Mouse (Mus musculus): ENCODE data around the gene Zfp672. TPM values are rescaled to one million over a fixed set of nuclear protein-coding genes. Genes with fewer than 3 reads are reported as not detected.

Gene Zfp672
- polyA plus RNA-seq, 2 experiments, result 22.2 to 48.6 TPM

- ATAC-seq (ENCODE audit: insufficient read depth), result no peak
- no peak for TF ChIP-seq CTCF (IDR thresholded peaks at IDR 0.05; ENCODE audit: low read depth)
- TF ChIP-seq EP300 (IDR thresholded peaks at IDR 0.05; ENCODE audit: low read depth), result no peak
- no peak overlapping the region for H3K9ac ChIP-seq (replicated peaks)
- H3K27me3 ChIP-seq (ENCODE audit: control insufficient read depth, insufficient read depth, low read length), result no peaks in the 10 kb centered on the region
- no peak overlapping the region for H3K4me3 ChIP-seq (ENCODE audit: insufficient read depth in 1 of 2, low read depth in 2 of 2, low read length in 2 of 2)
- H3K9me3 ChIP-seq (ENCODE audit: control insufficient read depth, low read length), result no peaks in the 10 kb centered on the region
- H3K36me3 ChIP-seq (replicated peaks; ENCODE audit: control insufficient read depth, insufficient read depth, low read depth), result peaks cover 29% of the 10 kb centered on the region
- H3K4me1 ChIP-seq (replicated peaks; ENCODE audit: control insufficient read depth in 2 of 2, insufficient read depth in 2 of 2, low read length in 1 of 2), result peaks cover 12 to 15% of the 10 kb centered on the region in 2 experiments
- 82% methylated on average over 4 of the region's 4 CpGs for WGBS (ENCODE audit: insufficient replicate concordance)
- no peak overlapping the region for H3K27ac ChIP-seq
- H3K4me2 ChIP-seq (ENCODE audit: low read depth), result no peak overlapping the region
- no peak for DNase-seq (ENCODE audit: low read depth in 3 of 3, low spot score in 3 of 3)
Observed at GRCm38 (mm10) chr11:58346745-58347144, 16.6 kb upstream of the Zfp672 start.

- WGBS (ENCODE audit: insufficient replicate concordance), result 80% methylated on average over 3 of the region's 3 CpGs
- ATAC-seq (ENCODE audit: insufficient read depth) (no peak), DNase-seq (ENCODE audit: low read depth in 3 of 3, low spot score in 3 of 3) (no peak)
- TF ChIP-seq EP300 (IDR thresholded peaks at IDR 0.05; ENCODE audit: low read depth), result no peak
- TF ChIP-seq CTCF (IDR thresholded peaks at IDR 0.05; ENCODE audit: low read depth), result no peak
- H3K4me2 ChIP-seq (ENCODE audit: low read depth), result no peak overlapping the region
- H3K4me3 ChIP-seq (ENCODE audit: insufficient read depth in 1 of 2, low read depth in 2 of 2, low read length in 2 of 2), result no peak overlapping the region
- peaks cover 25% of the 10 kb centered on the region for H3K36me3 ChIP-seq (replicated peaks; ENCODE audit: control insufficient read depth, insufficient read depth, low read depth)
- no peak overlapping the region for H3K27ac ChIP-seq
- no peaks in the 10 kb centered on the region for H3K9me3 ChIP-seq (ENCODE audit: control insufficient read depth, low read length)
- peaks cover 12 to 15% of the 10 kb centered on the region in 2 experiments for H3K4me1 ChIP-seq (replicated peaks; ENCODE audit: control insufficient read depth in 2 of 2, insufficient read depth in 2 of 2, low read length in 1 of 2)
- no peak overlapping the region for H3K9ac ChIP-seq (replicated peaks)
- no peaks in the 10 kb centered on the region for H3K27me3 ChIP-seq (ENCODE audit: control insufficient read depth, insufficient read depth, low read length)
Observed at GRCm38 (mm10) chr11:58334746-58335145, 4.6 kb upstream of the Zfp672 start.

GRCm38 (mm10) chr11:58331546-58331945, 1.4 kb upstream of the Zfp672 start:
- H3K4me2 ChIP-seq (ENCODE audit: low read depth), result peak overlapping the region; percentile 78
- TF ChIP-seq EP300 (IDR thresholded peaks at IDR 0.05; ENCODE audit: low read depth) (no peak), CTCF (IDR thresholded peaks at IDR 0.05; ENCODE audit: low read depth) (no peak)
- H3K36me3 ChIP-seq (replicated peaks; ENCODE audit: control insufficient read depth, insufficient read depth, low read depth), result peaks cover 19% of the 10 kb centered on the region
- H3K9me3 ChIP-seq (ENCODE audit: control insufficient read depth, low read length), result no peaks in the 10 kb centered on the region
- H3K27ac ChIP-seq, result no peak overlapping the region
- peaks cover 22 to 24% of the 10 kb centered on the region in 2 experiments for H3K4me1 ChIP-seq (replicated peaks; ENCODE audit: control insufficient read depth in 2 of 2, insufficient read depth in 2 of 2, low read length in 1 of 2)
- ATAC-seq (ENCODE audit: insufficient read depth), result no peak
- 79% methylated on average over 6 of the region's 6 CpGs for WGBS (ENCODE audit: insufficient replicate concordance)
- no peak for DNase-seq (ENCODE audit: low read depth in 3 of 3, low spot score in 3 of 3)
- peak overlapping the region; percentile 92 to 96 for H3K4me3 ChIP-seq (ENCODE audit: insufficient read depth in 1 of 2, low read depth in 2 of 2, low read length in 2 of 2)
- peak overlapping the region; percentile 95 for H3K9ac ChIP-seq (replicated peaks)
- no peaks in the 10 kb centered on the region for H3K27me3 ChIP-seq (ENCODE audit: control insufficient read depth, insufficient read depth, low read length)

- DNase-seq (ENCODE audit: low read depth in 3 of 3, low spot score in 3 of 3) (no peak), ATAC-seq (ENCODE audit: insufficient read depth) (no peak; the same call in 1 of the 2 replicates)
- peak overlapping the region; percentile 94 for H3K27ac ChIP-seq
- H3K36me3 ChIP-seq (replicated peaks; ENCODE audit: control insufficient read depth, insufficient read depth, low read depth), result peaks cover 18% of the 10 kb centered on the region
- peaks cover 22 to 24% of the 10 kb centered on the region in 2 experiments for H3K4me1 ChIP-seq (replicated peaks; ENCODE audit: control insufficient read depth in 2 of 2, insufficient read depth in 2 of 2, low read length in 1 of 2)
- peak overlapping the region; percentile 95 for H3K9ac ChIP-seq (replicated peaks)
- H3K9me3 ChIP-seq (ENCODE audit: control insufficient read depth, low read length), result no peaks in the 10 kb centered on the region
- 16% methylated on average over 10 of the region's 10 CpGs for WGBS (ENCODE audit: insufficient replicate concordance)
- TF ChIP-seq CTCF (IDR thresholded peaks at IDR 0.05; ENCODE audit: low read depth) (no peak), EP300 (IDR thresholded peaks at IDR 0.05; ENCODE audit: low read depth) (no peak)
- peak overlapping the region; percentile 92 to 96 for H3K4me3 ChIP-seq (ENCODE audit: insufficient read depth in 1 of 2, low read depth in 2 of 2, low read length in 2 of 2)
- H3K27me3 ChIP-seq (ENCODE audit: control insufficient read depth, insufficient read depth, low read length), result no peaks in the 10 kb centered on the region
- peak overlapping the region; percentile 78 for H3K4me2 ChIP-seq (ENCODE audit: low read depth)
Observed at GRCm38 (mm10) chr11:58331149-58331495, 983 bp upstream of the Zfp672 start.

- ATAC-seq (ENCODE audit: insufficient read depth) (peak; percentile 29), DNase-seq (ENCODE audit: low read depth in 3 of 3, low spot score in 3 of 3) (no peak)
- H3K4me1 ChIP-seq (replicated peaks; ENCODE audit: control insufficient read depth in 2 of 2, insufficient read depth in 2 of 2, low read length in 1 of 2), result peaks cover 24 to 29% of the 10 kb centered on the region in 2 experiments
- H3K9me3 ChIP-seq (ENCODE audit: control insufficient read depth, low read length), result no peaks in the 10 kb centered on the region
- H3K9ac ChIP-seq (replicated peaks), result peak overlapping the region; percentile 95
- TF ChIP-seq CTCF (IDR thresholded peaks at IDR 0.05; ENCODE audit: low read depth) (no peak), EP300 (IDR thresholded peaks at IDR 0.05; ENCODE audit: low read depth) (no peak)
- peak overlapping the region; percentile 92 to 96 for H3K4me3 ChIP-seq (ENCODE audit: insufficient read depth in 1 of 2, low read depth in 2 of 2, low read length in 2 of 2)
- under 1% methylated on average over 21 of the region's 21 CpGs for WGBS (ENCODE audit: insufficient replicate concordance)
- peaks cover 14% of the 10 kb centered on the region for H3K36me3 ChIP-seq (replicated peaks; ENCODE audit: control insufficient read depth, insufficient read depth, low read depth)
- peak overlapping the region; percentile 78 for H3K4me2 ChIP-seq (ENCODE audit: low read depth)
- peak overlapping the region; percentile 94 for H3K27ac ChIP-seq
- H3K27me3 ChIP-seq (ENCODE audit: control insufficient read depth, insufficient read depth, low read length), result no peaks in the 10 kb centered on the region
Observed at GRCm38 (mm10) chr11:58329906-58330275, 248 bp downstream of the Zfp672 start.

Measured in liver, embryonic 14.5 days (tissue).